Mouse (Mus musculus) natural killer cell, adult 2 months (primary cell): ENCODE measurements around the gene Polk.

Experiments used
- DNase-seq, 2 experiments: peaks; one replicate each; pipeline ENCODE4 v3.0.0; 2022; ENCODE audit warnings: low spot score in 2 of 2

The Polk gene

DNA sequence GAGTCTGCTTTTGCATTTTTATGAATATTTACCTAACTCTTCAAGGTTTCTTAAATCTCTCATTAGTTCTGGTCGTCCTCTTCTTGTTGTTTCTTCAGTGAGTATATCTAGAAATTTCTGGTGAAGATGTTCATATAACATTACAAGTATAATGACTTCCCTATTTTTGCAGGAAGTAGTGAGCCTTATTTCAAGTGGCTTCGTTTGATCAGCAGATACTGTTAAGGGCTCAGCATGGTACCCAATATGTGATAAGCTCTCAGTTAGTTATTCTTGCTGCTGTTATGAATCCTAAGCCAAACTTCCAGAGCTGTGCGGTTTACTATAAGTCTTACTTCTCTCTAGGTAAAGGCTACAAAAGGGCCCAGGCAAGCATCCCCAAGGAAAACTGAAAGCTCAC, 12.8 kb downstream of the Polk start:
- DNase-seq: no peak

GRCm38 (mm10) chr13:96528776-96529175, 13.6 kb downstream of the Polk start:
- no peak for DNase-seq

GRCm38 (mm10) chr13:96527856-96528255, 14.5 kb downstream of the Polk start:
- DNase-seq: no peak

DNA sequence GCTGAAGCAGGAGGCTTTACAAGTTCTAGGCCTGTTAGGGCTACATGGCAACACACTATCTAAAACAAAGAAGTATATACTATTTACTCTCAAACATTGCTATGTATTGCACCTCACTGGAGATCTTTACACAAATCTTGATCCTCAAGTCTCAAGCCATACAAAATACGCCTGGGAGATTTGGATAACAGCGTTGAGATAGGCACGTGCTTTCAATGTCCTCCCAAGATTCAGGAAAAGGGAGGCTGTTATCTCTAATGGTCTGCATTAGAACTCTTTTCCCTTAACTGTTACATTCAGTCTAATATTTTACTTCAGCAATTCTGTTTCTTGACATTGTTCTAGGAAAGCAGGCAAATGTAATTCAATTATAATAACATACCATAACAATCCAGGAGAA, 15.4 kb downstream of the Polk start:
- no peak for DNase-seq

DNA sequence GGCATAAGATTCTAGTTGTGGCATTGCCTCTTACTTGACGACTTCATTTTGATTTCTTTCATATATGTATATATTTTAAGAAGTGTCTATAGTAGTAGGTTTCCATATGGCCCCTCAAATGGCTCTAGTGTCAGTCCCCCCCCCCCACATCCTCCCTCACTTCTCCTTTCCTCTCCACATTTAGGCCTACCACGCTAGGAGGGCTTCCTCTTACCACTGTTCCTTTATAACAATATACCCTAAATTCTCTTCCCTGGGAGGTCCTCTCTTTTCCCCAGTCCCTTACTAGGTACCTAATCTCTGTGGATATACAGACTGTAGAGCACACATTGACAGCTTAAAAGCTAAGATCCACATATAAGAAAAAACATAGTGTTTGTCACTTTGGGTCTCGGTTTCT, 21.1 kb downstream of the Polk start:
- DNase-seq: no peak

GRCm38 (mm10) chr13:96517335-96517734, 25.0 kb downstream of the Polk start:
- DNase-seq: no peak

GRCm38 (mm10) chr13:96516249-96516648, 26.1 kb downstream of the Polk start:
- DNase-seq: no peak

DNA sequence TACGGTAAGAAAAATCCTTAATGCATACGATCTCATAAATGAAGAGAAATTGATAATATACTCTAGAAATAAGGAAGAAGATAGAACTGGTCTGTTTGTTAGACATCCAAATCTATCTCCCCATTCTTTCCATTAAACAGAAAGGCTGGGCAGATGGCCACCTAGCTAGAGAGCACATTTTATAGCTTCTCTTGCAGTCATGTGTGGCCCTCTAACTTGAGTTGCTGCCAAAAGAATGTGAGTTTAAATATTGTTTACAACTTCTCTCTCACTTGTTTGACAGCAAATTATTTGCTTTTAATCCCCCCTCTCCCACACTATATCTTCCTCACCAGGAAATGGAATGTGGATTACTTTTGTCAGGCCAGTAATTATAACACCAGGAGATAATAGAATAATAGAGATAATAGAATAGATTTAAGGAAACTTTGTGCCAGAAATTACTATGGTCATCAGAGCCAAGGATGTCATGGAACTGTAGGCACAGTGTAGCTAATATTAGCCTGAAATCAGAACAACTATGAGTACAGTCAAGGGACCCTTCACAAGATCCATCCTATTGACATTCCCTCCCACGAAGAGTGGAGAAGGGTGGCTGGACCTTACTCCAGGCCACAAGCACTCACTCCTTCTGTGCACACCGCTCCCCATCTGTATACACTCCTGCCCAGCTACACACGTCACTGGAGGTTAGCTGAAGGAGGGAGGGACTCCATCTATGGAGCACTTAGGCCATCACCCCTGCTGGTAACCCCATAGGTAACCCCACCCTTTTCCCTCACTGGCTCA, 28.0 kb downstream of the Polk start:
- no peak for DNase-seq

DNA sequence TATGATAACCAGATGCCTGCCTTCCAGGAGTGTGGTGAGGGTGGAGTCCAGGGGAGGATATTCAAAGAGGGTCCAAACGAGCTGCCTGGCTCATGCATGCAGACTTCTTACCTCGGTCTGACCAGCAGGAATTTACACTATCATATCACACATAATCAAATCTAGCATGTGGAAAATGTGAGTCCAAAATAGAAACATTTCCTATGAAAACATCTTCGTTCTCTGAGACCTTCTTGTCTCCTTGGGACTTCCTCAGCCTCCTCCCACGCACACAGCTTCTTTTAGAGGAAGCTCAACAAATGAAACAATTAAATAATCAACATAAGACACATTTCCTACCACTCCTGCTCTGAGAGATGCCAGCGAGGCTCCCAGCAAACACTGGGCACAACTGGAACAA, 30.5 kb downstream of the Polk start:
- no peak for DNase-seq

- DNase-seq: no peak
Measured at GRCm38 (mm10) chr13:96511262-96511661, 31.1 kb downstream of the Polk start.

DNA sequence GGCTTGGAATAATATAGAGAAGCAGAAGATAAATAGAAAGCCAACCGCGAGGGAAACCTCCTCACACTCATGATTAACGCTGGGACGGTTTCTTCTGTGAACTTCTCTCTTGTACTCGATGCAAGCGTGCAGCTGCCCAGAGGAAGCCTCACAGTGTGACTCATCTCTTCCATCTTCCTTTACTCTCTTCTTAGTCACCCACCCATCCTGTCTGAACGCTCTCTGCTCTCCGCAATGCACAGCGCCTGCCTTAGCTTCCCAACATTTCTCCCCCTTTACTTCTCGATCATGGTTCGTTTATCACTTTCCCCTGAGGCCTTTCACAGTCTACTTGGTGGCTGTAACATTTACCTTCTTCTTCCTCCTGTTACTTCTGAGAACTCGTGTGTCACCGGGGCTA, 31.7 kb downstream of the Polk start:
- peak; percentile 51 to 65 for DNase-seq

DNA sequence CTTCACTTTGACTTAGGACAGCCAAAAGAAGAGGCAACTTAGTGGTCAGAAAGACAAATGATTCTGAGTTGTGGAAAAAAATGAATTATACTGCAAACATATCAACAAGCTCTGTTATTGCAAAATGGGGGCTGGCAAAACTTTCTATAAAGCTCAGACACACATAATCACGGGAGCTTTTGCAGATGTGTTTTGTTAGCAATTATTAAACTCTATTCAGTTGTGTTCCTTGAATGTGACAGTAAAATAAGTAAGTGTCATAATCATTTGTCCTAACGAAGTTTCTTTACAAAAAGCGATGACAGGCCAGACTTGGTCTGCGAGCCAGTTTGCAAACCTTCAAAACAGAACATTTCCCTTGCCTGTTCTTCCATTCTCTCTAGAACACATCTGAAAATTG, 34.8 kb downstream of the Polk start:
- DNase-seq: no peak

- DNase-seq: no peak
Measured at GRCm38 (mm10) chr13:96506313-96506712, 36.1 kb downstream of the Polk start.

- no peak for DNase-seq
Measured at GRCm38 (mm10) chr13:96505661-96506060, 36.7 kb downstream of the Polk start.

- no peak for DNase-seq
Measured at GRCm38 (mm10) chr13:96499891-96500290, 42.5 kb downstream of the Polk start.

GRCm38 (mm10) chr13:96496630-96497029, 45.7 kb downstream of the Polk start:
- no peak for DNase-seq

DNA sequence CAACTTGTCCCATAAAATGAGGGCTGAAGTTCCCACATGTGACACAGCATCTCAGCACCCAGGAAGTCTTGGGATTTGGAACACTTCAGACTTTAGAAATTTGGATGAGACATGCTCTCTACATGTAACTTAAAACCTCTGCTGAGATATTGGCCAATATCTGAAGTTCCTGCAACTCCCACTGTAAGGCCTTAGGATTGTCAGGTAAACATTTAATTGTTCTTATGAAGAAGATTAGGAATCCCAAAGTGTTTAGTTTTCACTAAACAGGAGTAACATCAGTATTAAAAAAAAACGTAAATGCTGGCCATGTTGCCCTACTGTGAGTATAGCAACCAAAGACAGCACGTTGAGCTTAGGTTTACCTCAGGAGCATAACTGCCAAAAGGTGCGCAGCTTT, 51.9 kb downstream of the Polk start, which contains the start of gene Gm17622:
Gene Gm17622 (plus strand): TSS at position 301 of the 400 bp plus-strand sequence.
- no peak for DNase-seq

- no peak for DNase-seq
Measured at GRCm38 (mm10) chr13:96487968-96488367, 54.4 kb downstream of the Polk start.

- DNase-seq: peak; percentile 14 to 24
Measured at GRCm38 (mm10) chr13:96487230-96487629, 55.1 kb downstream of the Polk start.

DNA sequence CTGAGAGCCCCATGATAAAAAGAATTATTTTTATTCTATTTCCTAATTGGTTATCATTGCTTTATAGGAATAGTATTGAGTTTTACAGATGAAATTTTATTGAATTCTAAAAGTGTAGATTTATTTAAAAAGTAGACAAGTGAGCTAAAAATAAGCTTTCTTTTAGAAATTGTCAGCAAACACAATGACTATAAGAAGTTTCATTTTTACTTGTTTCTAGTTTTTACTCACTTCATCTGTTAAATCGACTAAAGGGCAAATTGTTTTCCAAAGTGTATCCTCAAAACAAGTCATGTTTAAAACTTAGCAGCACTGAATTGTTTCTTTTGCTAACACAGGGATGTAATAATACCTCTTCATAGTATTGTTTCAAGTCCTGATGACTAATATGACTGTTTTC, 63.4 kb downstream of the Polk start:
- no peak for DNase-seq

- no peak for DNase-seq
Measured at GRCm38 (mm10) chr13:96477226-96477625, 65.2 kb downstream of the Polk start.

DNA sequence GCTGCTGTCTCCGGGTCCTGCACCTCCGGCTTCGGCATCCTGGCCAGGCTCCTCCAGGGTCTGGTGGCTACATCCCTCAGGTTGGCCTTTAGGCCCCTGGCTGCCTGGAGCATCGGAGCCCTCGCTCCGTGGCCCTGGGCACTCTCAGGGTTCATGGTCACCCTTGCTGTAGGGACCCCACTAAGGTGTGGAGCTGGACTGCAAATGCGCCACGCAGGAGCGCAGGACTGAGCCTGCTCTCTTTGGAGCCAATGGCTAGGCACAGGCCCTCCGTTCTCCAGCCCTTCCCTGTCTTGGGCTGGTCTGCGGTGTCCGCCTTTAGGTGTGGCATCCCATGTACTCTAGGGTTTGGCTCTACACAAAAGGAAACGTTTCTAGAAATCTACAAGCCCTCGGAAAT, 71.4 kb downstream of the Polk start, which contains the start of gene Ankdd1b:
Gene Ankdd1b (minus strand): TSS at position 242 of the 400 bp plus-strand sequence.
- DNase-seq: no peak

DNA sequence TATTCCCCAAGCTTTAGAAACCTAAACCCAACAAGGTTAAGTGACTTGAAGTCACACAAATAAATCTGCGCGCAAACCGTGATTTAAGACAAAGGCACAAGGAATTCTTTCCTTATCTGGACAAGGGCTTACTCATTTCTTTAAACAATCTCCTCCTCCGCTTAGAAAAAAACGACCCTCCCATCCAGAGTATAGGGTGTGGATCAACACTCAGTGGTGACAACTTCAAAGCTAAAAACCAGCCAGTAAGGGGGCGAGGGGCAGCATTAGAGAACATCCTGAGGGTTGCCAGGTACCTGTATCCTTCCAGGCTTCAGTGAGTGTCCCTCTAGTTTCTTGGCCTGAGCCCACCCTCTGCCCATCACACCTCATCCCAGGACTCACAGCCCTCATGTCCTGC, 71.8 kb downstream of the Polk start:
- no peak for DNase-seq

- DNase-seq: no peak
Measured at GRCm38 (mm10) chr13:96468678-96469077, 73.7 kb downstream of the Polk start.
